Mouse (Mus musculus): ENCODE results near the gene Tmem177.
A peak's percentile ranks its signal among the peaks of the same experiment; 100 is the strongest.

- TF ChIP-seq CTCF (IDR thresholded peaks at IDR 0.05; ENCODE audit: extremely low read depth, insufficient read depth, low read length) = no peak
- peak; percentile 84 for TF ChIP-seq POLR2A (IDR thresholded peaks at IDR 0.05; ENCODE audit: extremely low read depth, insufficient read depth, low read length)
These were observed at the start of gene Tmem177 for GRCm38 (mm10) chr1:119912953-119913814.
